ENCODE assay signal across 16 mouse cellular contexts in genomic region chrX:107329849-107330248, GRCm38 (mm10).
DNase-seq lines count a peak whose midpoint lies in the region; ATAC-seq and TF ChIP-seq lines count a peak whose summit lies in the region.
"Had no signal": no experiment of that assay in that cellular context is flagged by ENCODE, and none has a peak within 500 bp of the region (broad histone marks: within the 10 kb centered on the region; RNA-seq: fewer than 3 reads in every experiment).

No protein-coding gene starts in this region.

- no peak overlapping the region for H3K4me3 ChIP-seq in limb, embryonic 13.5 days
- no peak overlapping the region for H3K4me3 ChIP-seq in limb, embryonic 10.5 days
- H3K4me3 ChIP-seq in macrophage (ENCODE audit: inconsistent target), result no peak overlapping the region
- H3K4me3 ChIP-seq in hindbrain, postnatal 0 days (ENCODE audit: low read length), result no peak overlapping the region
- H3K4me3 ChIP-seq: embryonic facial prominence, embryonic 12.5 days; heart, adult 2 months; limb, embryonic 15.5 days had no signal

- H3K4me2 ChIP-seq in limb, embryonic 13.5 days (replicated peaks), result no peak overlapping the region
- no peak overlapping the region for H3K4me2 ChIP-seq in hindbrain, postnatal 0 days (ENCODE audit: low read depth, low read length)
- H3K4me2 ChIP-seq: embryonic facial prominence, embryonic 12.5 days; limb, embryonic 15.5 days had no signal

- no peaks in the 10 kb centered on the region for H3K79me2 ChIP-seq in macrophage (ENCODE audit: inconsistent target)

- 58% methylated on average over 3 of the region's 3 CpGs for WGBS in limb, embryonic 13.5 days
- WGBS in limb, embryonic 10.5 days, result 83% methylated on average over 3 of the region's 3 CpGs
- 58% methylated on average over 3 of the region's 3 CpGs for WGBS in macrophage (ENCODE audit: missing documents)
- WGBS in hindbrain, postnatal 0 days, result 85% methylated on average over 3 of the region's 3 CpGs

- ATAC-seq in limb, embryonic 13.5 days (ENCODE audit: low FRiP score, low read depth), result peak; percentile 48; the same call in 1 of the 2 replicates
- ATAC-seq in hindbrain, postnatal 0 days, result no peak
- ATAC-seq: forebrain, embryonic 16.5 days; Patski had no signal

- no peaks in the 10 kb centered on the region for H3K9me3 ChIP-seq in limb, embryonic 13.5 days
- no peaks in the 10 kb centered on the region for H3K9me3 ChIP-seq in limb, embryonic 10.5 days (replicated peaks)
- no peaks in the 10 kb centered on the region for H3K9me3 ChIP-seq in hindbrain, postnatal 0 days (ENCODE audit: low read length)
- H3K9me3 ChIP-seq: embryonic facial prominence, embryonic 12.5 days; limb, embryonic 15.5 days had no signal

- H3K36me3 ChIP-seq in limb, embryonic 13.5 days, result no peaks in the 10 kb centered on the region
- no peaks in the 10 kb centered on the region for H3K36me3 ChIP-seq in limb, embryonic 10.5 days
- no peaks in the 10 kb centered on the region for H3K36me3 ChIP-seq in macrophage (ENCODE audit: inconsistent target)
- no peaks in the 10 kb centered on the region for H3K36me3 ChIP-seq in hindbrain, postnatal 0 days (ENCODE audit: insufficient read depth, low read length)
- H3K36me3 ChIP-seq: embryonic facial prominence, embryonic 12.5 days; limb, embryonic 15.5 days had no signal

- H3K27ac ChIP-seq in limb, embryonic 13.5 days, result no peak overlapping the region
- no peak overlapping the region for H3K27ac ChIP-seq in limb, embryonic 10.5 days
- peak overlapping the region; percentile 5; the same call in 1 of the 2 replicates for H3K27ac ChIP-seq in macrophage
- H3K27ac ChIP-seq in hindbrain, postnatal 0 days, result no peak overlapping the region
- H3K27ac ChIP-seq: embryonic facial prominence, embryonic 12.5 days; heart, adult 2 months; limb, embryonic 15.5 days had no signal

- H3K27me3 ChIP-seq in limb, embryonic 13.5 days, result no peaks in the 10 kb centered on the region
- no peaks in the 10 kb centered on the region for H3K27me3 ChIP-seq in limb, embryonic 10.5 days (ENCODE audit: low read depth, poor library complexity, severe bottlenecking)
- no peaks in the 10 kb centered on the region for H3K27me3 ChIP-seq in hindbrain, postnatal 0 days (ENCODE audit: insufficient read depth, low read length)
- H3K27me3 ChIP-seq: embryonic facial prominence, embryonic 12.5 days; limb, embryonic 15.5 days had no signal

- DNase-seq in adrenal gland, adult 2 months, result peak; percentile 1
- DNase-seq in adrenal gland, postnatal 36 days, result no peak
- DNase-seq in limb, embryonic 10.5 days (ENCODE audit: low spot score), result no peak
- peak; percentile 24 for DNase-seq in brain, adult 2 months (ENCODE audit: low read depth, low spot score)
- DNase-seq in urinary bladder, postnatal 4 days (ENCODE audit: low spot score in 2 of 2), result no peak
- DNase-seq in hindbrain, postnatal 0 days (ENCODE audit: low spot score), result no peak
- DNase-seq: adrenal gland, adult 8-10 months; cerebellum, adult 11 months; midbrain, embryonic 14.5 days had no signal

- H3K4me1 ChIP-seq in limb, embryonic 13.5 days, result no peaks in the 10 kb centered on the region
- H3K4me1 ChIP-seq in limb, embryonic 10.5 days, result no peaks in the 10 kb centered on the region
- H3K4me1 ChIP-seq in hindbrain, postnatal 0 days (ENCODE audit: insufficient read depth, low read length), result no peaks in the 10 kb centered on the region
- H3K4me1 ChIP-seq: embryonic facial prominence, embryonic 12.5 days; limb, embryonic 15.5 days had no signal

- no peak overlapping the region for H3K9ac ChIP-seq in limb, embryonic 13.5 days
- H3K9ac ChIP-seq in hindbrain, postnatal 0 days (replicated peaks; ENCODE audit: low read length), result no peak overlapping the region
- H3K9ac ChIP-seq: embryonic facial prominence, embryonic 12.5 days; limb, embryonic 15.5 days had no signal

- no peak for TF ChIP-seq CTCF in hindbrain, postnatal 0 days (IDR thresholded peaks at IDR 0.05; ENCODE audit: low read depth)

Comparison
In these comparisons a context has a peak if more than half of its experiments do, and no peak if none do; other contexts are left out.
1. DNase-seq: peak in adrenal gland, adult 2 months (single experiment) and brain, adult 2 months (single experiment); none in adrenal gland, postnatal 36 days (0 of 2), limb, embryonic 10.5 days (single experiment), urinary bladder, postnatal 4 days (0 of 2) and hindbrain, postnatal 0 days (single experiment).